Mouse (Mus musculus) gastrocnemius, adult 2 months (tissue): ENCODE measurements at regions not wholly inside any gene's neighbourhood (a gene's known extent, or its start where the extent isn't known, plus 50 kb on each side); places are given as distances from the start of the nearest gene placed in this dataset.

ENCODE experiments used
- DNase-seq: peaks from one replicate; pipeline ENCODE4 v3.0.0; 2022
- H3K27ac ChIP-seq: fragments of 200-600 bp; 2 replicates; pipeline ENCODE4 v1.8.1; 2022; ENCODE audit warnings: mild to moderate bottlenecking
- H3K4me3 ChIP-seq: fragments of 200-600 bp; 2 replicates; pipeline ENCODE4 v1.8.1; 2022; ENCODE audit warnings: mild to moderate bottlenecking, moderate library complexity
- CTCF ChIP-seq: fragments of 200-600 bp; IDR thresholded peaks from 2 replicates; pipeline ENCODE4 v1.8.1; 2022; ENCODE audit warnings: antibody characterized with exemption, mild to moderate bottlenecking, moderate library complexity
- intact Hi-C: fragments of 180-260 bp; cut with DNase I; formaldehyde crosslinking; loops from one replicate; pipeline ENCODE4 v1.15.1; 2025

DNA sequence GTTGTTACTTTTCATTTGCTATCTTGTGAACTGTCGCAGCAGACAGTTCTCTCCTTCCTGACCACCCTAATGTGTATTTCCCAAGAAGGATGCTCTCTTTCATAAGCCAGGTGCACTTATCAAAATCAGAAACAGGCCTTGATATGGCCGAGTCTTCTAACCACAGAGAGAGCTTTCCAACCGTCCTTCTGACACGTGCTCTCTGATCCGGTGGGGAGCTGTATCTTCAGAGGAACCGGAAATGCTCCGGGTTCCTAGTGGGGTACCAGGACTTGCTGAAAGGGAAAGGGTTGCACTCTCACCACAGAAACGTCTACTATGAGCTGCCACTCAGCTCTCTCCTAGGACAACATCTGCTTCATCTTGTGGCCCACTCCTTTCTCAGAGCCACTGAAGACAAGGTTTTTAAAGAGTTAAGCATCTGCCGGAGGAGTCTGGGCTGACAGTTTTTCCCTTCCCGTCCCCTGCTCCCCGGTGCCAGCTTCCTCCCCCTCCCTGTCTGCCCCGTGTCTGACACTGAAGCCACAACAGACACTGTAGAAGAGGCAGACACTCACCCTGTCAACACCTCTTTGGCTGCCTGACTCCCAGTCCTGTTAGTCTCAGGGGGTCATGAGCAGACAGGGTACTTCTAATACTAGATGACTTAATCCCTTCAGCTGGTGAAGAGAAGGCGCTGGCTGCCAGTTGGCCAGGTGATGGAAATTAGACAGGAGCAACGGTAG, 327.0 kb upstream of the Runx1 start:
- Histone ChIP-seq H3K4me3 (no peak overlapping the region), H3K27ac (peak overlapping the region; percentile 31; the same call in 1 of the 2 replicates)
- DNase-seq = peak; percentile 54
- intact Hi-C loops = no loop called here
- no peak for TF ChIP-seq CTCF

DNA sequence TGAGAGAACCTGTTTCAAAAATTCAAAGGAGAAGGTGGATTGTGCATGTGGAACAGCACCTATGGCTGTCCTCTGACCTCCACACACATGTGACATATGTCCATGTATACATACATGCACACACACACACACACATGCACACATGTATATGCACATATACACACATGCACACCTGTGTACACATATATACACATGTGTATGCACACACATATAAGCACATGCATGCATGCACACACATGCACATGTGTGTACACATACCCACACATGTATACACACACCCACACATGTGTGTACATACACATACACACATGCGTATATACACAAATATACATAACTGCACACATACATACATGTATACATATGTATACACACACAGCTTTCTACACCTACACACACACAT, 326.1 kb upstream of the Runx1 start:
- intact Hi-C loops = no loop called here
- no peak overlapping the region for H3K27ac ChIP-seq
- H3K4me3 ChIP-seq = no peak overlapping the region
- TF ChIP-seq CTCF = no peak
- no peak for DNase-seq

DNA sequence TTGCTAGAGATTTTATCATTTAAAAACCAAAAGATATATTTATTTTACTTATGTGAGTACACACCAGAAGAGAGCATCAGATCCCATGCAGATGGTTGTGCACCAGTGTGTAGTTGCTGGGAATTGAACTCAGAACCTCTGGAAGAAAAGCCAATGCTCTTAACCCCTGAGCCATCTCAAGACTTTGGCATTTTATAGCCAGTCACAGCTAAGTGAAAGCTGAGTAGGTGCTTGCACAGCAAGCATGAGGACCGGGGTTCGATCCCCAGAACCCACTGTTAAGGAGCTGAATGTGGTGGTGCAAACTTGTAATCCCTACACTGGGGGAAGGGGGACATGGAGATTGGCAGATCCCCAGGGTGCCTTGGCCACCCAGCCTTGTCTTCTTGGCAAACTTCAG, 325.7 kb upstream of the Runx1 start:
- intact Hi-C loops = no loop called here
- Histone ChIP-seq H3K4me3 (no peak overlapping the region), H3K27ac (no peak overlapping the region)
- DNase-seq = no peak
- no peak for TF ChIP-seq CTCF

DNA sequence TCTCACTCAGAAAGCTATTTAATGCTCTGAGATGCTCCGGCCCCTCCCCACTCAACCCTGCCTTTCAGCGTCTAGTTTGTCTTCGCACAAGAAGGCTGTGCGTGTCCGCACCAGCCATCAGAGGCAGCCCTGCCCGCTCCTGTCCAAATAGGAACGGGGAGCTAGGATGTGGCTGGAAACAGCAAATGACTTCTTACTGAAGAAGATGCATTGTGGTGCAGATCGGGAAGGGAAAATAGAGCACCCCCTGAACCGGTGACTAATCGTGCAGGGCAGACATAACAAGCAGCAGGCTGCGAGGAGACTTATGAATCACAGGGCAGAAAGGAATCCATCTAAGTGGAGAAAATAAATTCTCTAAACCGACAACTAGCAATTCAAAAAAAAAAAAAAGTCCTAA, 324.5 kb upstream of the Runx1 start:
- no peak for DNase-seq
- Histone ChIP-seq H3K27ac (no peak overlapping the region), H3K4me3 (no peak overlapping the region)
- no peak for TF ChIP-seq CTCF
- intact Hi-C loops = no loop called here

DNA sequence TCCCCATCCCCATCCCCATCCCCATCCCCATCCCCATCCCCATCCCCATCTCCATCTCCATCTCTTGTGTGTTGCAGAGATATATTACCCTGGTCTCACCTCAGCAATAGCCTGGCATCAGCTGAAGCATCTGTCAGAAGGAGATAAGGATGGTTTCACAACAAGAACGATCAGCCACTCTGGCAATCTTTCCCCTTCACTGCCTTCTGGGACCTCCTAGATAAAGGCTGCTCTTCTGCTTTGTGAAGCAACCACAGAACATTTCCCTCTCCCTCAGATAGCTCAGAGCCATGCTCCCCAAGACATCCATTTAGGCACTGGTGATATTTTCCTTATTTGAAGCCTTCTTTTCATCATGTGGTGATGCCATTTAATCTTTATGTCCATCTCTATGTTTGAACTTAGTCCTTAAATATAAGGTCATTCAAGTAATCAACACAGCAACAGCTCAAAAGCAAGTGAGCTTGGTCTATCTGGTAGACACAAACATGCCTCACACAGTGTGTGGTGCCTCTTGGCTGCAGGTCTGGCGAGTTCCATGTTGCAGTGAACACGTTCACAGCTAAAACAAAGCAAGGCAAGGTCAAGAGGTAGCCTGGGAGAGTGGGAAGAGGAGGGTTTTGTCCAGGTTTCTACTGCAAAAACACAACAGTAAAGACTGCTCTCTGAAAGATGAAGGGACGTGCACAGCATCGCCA, 321.7 kb upstream of the Runx1 start:
- DNase-seq = no peak
- H3K4me3 ChIP-seq = no peak overlapping the region
- TF ChIP-seq CTCF = no peak
- intact Hi-C loops = no loop called here
- H3K27ac ChIP-seq = no peak overlapping the region

DNA sequence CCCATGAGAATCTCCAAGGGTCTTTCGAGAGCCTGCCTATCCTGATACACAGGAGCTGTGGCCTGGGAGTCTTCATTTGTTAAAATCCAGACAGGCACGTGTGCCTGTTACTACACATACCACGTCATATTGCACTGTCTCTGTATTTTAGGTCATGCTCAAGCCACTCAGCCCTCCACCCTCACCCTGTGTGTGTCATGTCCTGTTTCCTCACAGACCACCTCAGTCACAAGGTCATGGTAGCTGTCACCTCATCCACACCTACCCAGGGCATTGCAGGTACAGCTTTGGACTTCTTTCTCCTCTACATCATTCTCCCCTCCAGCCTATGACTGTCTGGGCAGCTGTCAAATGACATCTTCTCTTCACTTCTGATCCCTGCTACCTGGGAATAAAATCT, 320.9 kb upstream of the Runx1 start:
- no peak for TF ChIP-seq CTCF
- DNase-seq = no peak
- no peak overlapping the region for H3K27ac ChIP-seq
- H3K4me3 ChIP-seq = no peak overlapping the region
- intact Hi-C loops = no loop called here

DNA sequence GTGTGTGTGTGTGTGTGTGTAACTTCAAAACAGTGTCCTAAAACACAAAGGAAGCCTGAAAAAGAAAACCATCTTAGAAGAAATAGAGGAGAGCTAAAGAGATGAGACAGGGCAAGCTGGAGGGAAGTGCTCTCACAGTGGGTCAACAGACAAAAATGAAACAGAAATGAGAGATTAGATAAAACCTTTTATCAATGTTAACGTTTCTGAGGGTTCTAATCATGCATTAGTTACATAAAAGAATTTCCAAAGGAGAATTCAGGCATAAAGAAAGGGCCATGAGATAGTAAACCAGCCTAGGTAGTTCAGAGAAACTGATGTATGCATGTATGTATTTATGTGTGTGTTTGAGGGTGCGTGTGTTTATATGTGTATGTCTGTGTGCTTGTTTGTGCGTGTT, 319.7 kb upstream of the Runx1 start:
- intact Hi-C loops = no loop called here
- Histone ChIP-seq H3K4me3 (no peak overlapping the region), H3K27ac (no peak overlapping the region)
- DNase-seq = no peak
- no peak for TF ChIP-seq CTCF

DNA sequence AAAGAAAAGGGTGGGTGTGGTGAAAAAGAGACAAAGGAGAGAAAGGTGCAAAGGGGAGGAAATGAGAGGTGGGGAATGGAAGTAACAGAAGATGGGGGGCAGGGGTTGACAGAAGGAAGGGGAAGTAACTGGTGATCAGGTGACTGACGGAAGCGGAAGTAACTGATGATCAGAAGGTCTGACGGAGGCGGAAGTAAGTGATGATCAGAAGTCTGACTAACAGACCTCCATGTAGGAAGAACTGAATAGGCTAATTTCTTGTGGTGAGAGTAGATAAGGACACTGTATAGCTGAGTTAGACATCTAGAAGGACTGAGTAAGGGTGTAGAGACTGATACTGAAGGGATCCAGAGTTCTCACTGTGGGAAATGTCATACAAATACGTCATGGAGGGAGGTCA, 318.1 kb upstream of the Runx1 start:
- DNase-seq = no peak
- TF ChIP-seq CTCF = no peak
- no peak overlapping the region for H3K27ac ChIP-seq
- H3K4me3 ChIP-seq = no peak overlapping the region
- intact Hi-C loops = no loop called here

DNA sequence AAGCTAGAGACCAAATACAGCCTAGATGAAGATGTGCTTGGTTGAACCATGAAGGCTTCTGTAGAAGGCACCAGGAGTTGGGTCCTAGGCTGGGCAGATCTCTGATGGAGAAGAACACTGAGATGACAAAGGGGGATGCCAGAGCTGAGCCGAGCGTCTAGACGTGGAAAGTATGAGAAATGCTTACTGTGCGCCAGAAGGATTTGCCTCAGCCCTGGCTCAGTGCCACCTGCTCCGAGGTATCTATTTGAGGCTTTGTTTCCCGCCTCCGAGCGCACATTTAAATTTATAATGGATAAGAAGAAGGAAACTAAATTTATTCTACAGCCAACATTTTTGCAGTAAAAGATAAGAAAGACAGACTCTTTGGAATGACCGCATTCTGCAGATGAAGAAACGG, 317.2 kb upstream of the Runx1 start:
- intact Hi-C loops = no loop called here
- H3K4me3 ChIP-seq = no peak overlapping the region
- peak; percentile 35 for DNase-seq
- H3K27ac ChIP-seq = no peak overlapping the region
- TF ChIP-seq CTCF = no peak

DNA sequence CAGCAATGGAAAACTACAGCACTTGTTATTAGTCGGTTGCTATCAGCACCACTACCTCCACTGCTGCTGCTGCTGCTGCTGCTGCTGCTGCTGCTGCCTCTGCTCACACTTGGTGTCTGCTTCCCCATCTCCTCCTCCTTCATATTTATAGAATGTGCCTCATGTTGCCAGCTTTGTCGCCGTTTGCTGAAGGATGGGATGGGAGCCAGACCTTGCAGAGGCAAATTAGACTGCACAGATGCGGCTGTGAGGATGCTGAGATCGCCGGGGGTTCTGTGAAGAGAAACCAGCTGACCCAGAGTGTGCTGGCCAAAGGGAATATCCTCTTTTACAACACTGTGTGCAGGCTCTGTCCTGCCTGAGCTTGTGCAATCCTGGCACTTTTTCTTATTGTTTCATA, 316.0 kb upstream of the Runx1 start:
- H3K27ac ChIP-seq = no peak overlapping the region

DNA sequence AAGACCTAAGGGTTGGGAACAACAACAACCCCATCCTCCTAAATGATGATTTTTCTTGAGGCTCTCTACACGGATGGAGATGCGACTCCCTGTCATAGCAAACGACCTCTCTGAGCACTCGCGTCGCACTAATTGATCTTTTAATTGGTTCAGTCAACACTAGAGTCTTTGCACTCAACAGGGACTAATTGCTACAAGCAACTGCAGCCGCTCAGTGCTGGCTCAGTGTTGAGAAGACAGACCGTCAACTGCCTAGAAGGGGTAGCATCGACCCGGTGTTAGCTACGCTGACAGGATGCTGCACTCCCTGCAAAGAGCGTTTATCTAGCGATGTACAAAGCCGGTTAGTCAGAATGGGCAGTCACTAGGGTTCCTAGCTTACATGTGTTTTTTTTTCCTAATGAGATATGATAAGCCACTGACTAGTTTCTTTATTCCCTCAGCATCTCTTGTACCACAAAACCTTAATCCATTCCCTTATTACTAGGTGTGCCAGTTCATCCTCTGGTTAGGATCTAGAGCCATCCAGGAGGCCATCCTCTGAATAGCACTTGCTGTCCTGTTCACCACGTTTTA, 314.7 kb upstream of the Runx1 start:
- Histone ChIP-seq H3K4me3 (no peak overlapping the region), H3K27ac (no peak overlapping the region)
- DNase-seq = no peak
- intact Hi-C loops = no loop called here
- no peak for TF ChIP-seq CTCF

More for the DNA sequence above, 316.0 kb upstream of the Runx1 start:
- DNase-seq = no peak
- TF ChIP-seq CTCF = no peak
- intact Hi-C loops = no loop called here
- no peak overlapping the region for H3K4me3 ChIP-seq

DNA sequence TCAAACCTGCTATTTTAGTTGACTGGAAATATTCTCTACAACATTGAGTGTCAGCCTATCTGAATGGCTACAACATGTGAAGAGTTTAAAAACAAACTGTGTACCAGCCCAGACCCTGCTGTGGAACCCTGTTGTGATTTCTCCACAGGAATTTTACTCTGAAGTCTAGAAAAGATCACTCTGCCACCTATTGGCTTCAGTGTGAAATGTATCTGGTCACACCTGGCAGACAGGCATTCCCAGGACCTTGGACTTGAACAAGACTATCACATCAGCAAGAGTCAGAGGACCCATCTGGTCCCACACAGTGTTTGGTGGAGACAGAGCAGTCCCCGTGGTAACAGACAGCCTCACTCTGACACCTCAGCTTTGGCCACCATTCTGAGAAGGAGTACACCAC, 311.3 kb upstream of the Runx1 start:
- Histone ChIP-seq H3K27ac (no peak overlapping the region), H3K4me3 (no peak overlapping the region)
- DNase-seq = no peak
- peak; percentile 64 for TF ChIP-seq CTCF
- intact Hi-C loops = loop anchor here (1.0 to 10.0 kb wide), 4 partner anchors 122 to 570 kb away; partner anchors contain the start of gene Runx1

DNA sequence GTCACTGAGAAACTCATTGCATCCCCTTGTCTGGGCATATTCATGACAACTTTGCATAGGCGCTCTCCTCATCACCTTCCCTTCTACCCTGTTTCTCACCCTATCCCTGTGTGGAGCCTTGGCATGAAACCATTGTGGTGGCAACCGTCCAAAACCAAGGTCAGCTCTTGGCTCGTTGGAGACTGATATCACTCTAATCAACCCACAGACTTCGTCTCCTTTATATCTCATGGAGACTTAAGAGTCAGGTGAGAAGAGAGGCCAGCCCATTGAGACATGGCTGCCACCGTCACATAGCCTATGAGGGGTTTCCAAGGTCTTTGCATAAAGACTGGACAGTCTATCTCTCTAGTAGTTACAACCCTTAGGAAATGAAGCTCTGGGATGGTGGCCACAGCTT, 305.5 kb upstream of the Runx1 start:
- H3K27ac ChIP-seq = no peak overlapping the region
- intact Hi-C loops = loop anchor here (10.0 kb wide), 2 partner anchors 117 to 307 kb away; partner anchors contain the start of gene Runx1
- TF ChIP-seq CTCF = no peak
- no peak for DNase-seq
- H3K4me3 ChIP-seq = no peak overlapping the region
